Mouse (Mus musculus) right cerebral cortex, postnatal 10 days (tissue): ENCODE data around the gene Smg8.

Source experiments
- DNase-seq, 2 experiments: peaks; one replicate each; pipeline ENCODE4 v3.0.0; 2021; ENCODE audit warnings: low spot score in 2 of 2

Gene Smg8

DNA sequence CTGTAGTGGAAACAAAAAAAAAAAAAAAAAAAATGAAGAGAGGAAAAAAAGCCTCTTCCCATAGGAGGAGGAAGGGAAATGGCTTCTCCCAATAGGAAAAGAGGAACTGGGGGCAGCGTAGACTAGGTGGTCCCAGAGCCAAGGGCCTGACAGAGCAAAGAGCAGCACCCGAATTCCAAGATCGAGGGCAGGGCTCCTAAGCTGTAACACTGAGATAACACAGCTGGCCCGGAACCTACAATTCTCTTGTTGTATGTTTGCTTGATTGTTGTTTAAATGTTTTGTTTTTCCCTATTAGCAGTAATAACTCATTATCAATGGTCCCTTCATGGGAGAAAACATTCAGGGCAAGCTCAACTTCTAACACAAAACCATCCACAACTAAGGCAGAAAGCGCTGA lies 39.6 kb downstream of the Smg8 start:
- DNase-seq = no peak

GRCm38 (mm10) chr11:87043052-87043451 lies 43.5 kb downstream of the Smg8 start:
- DNase-seq = no peak

- DNase-seq = no peak
These were observed 47.1 kb downstream of the Smg8 start for GRCm38 (mm10) chr11:87039307-87039963.

DNA sequence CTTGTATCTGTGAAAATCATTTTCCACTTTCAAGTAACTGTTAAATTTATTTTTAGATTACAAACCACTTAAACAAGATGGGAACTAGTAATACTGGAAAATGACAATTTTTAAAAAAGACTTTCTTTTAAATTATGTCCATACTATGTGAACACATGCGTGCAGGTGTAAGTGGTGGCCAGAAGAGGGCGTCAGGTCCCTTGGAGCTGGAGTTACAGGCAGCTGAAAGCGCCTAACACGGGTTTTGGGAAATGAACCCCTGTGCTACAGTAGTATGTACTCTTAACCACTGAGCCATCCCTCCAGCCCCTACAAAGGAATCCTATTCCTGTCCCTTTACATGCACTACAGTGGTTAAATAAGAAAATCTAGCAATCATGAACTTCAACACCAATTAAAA lies 50.4 kb downstream of the Smg8 start:
- DNase-seq = no peak

DNA sequence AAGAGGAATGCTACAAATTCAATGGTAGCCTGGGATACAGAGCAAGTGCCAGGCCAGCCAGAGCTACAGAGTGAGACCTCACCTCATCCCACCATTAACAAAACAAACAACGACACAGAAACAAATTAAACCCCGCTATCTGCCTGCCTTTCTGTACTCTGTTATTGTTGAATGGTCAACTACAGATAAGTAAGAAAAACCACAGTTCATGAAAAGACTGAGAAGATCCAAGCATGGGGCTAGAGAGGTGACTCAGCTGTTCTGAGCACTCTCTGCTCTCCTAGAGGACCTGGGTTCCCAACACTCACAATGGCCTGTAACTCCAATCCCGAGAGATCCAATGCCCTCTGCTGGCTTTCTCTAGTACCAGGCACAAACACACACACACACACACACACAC lies 58.4 kb downstream of the Smg8 start:
- no peak for DNase-seq
